Mouse (Mus musculus): ENCODE measurements around the gene Adamts8. TPM values are rescaled to one million over a fixed set of nuclear protein-coding genes. Genes with fewer than 3 reads are reported as not detected.

Adamts8 gene
- polyA plus RNA-seq, 1 experiment from 2014 or later: 8.8 TPM

GRCm38 (mm10) chr9:30910491-30910890 is 31.9 kb upstream of the Adamts8 start:
- Histone ChIP-seq H3K4me3 (ENCODE audit: low read depth, low read length) (no peak overlapping the region), H3K27me3 (ENCODE audit: control insufficient read depth, insufficient read depth, low read length) (no peaks in the 10 kb centered on the region), H3K9ac (ENCODE audit: low read length) (no peak overlapping the region), H3K9me3 (ENCODE audit: control insufficient read depth, low read length) (no peaks in the 10 kb centered on the region), H3K4me2 (replicated peaks; ENCODE audit: low read depth) (no peak overlapping the region), H3K27ac (replicated peaks) (no peak overlapping the region), H3K4me1 (replicated peaks; ENCODE audit: control insufficient read depth, insufficient read depth) (no peaks in the 10 kb centered on the region; the same call in 1 of the 2 replicates), H3K36me3 (ENCODE audit: control insufficient read depth, insufficient read depth, low read length) (no peaks in the 10 kb centered on the region)
- ATAC-seq (ENCODE audit: low FRiP score, low TSS enrichment) (no peak), DNase-seq (ENCODE audit: low spot score) (no peak)
- 88% methylated on average over 5 of the region's 5 CpGs for WGBS
- TF ChIP-seq EP300 (optimal IDR thresholded peaks at IDR 0.05) (no peak), CTCF (IDR thresholded peaks at IDR 0.05; ENCODE audit: low read depth) (no peak)

- no peak overlapping the region for H3K9ac ChIP-seq (ENCODE audit: low read length)
- WGBS: 43% methylated on average over 3 of the region's 3 CpGs
- no peaks in the 10 kb centered on the region for H3K36me3 ChIP-seq (ENCODE audit: control insufficient read depth, insufficient read depth, low read length)
- ATAC-seq (ENCODE audit: low FRiP score, low TSS enrichment) (no peak), DNase-seq (ENCODE audit: low spot score) (no peak)
- no peaks in the 10 kb centered on the region for H3K27me3 ChIP-seq (ENCODE audit: control insufficient read depth, insufficient read depth, low read length)
- no peak for TF ChIP-seq EP300 (optimal IDR thresholded peaks at IDR 0.05)
- TF ChIP-seq CTCF (IDR thresholded peaks at IDR 0.05; ENCODE audit: low read depth): no peak
- no peaks in the 10 kb centered on the region; the same call in 1 of the 2 replicates for H3K4me1 ChIP-seq (replicated peaks; ENCODE audit: control insufficient read depth, insufficient read depth)
- H3K9me3 ChIP-seq (ENCODE audit: control insufficient read depth, low read length): no peaks in the 10 kb centered on the region
- no peak overlapping the region for H3K4me2 ChIP-seq (replicated peaks; ENCODE audit: low read depth)
- no peak overlapping the region for H3K4me3 ChIP-seq (ENCODE audit: low read depth, low read length)
- H3K27ac ChIP-seq (replicated peaks): no peak overlapping the region
Measured at GRCm38 (mm10) chr9:30912161-30912560, 30.2 kb upstream of the Adamts8 start.

GRCm38 (mm10) chr9:30913429-30913828 is 28.9 kb upstream of the Adamts8 start:
- TF ChIP-seq CTCF (IDR thresholded peaks at IDR 0.05; ENCODE audit: low read depth) (no peak), EP300 (optimal IDR thresholded peaks at IDR 0.05) (no peak)
- Histone ChIP-seq H3K4me2 (replicated peaks; ENCODE audit: low read depth) (no peak overlapping the region), H3K4me1 (replicated peaks; ENCODE audit: control insufficient read depth, insufficient read depth) (no peaks in the 10 kb centered on the region; the same call in 1 of the 2 replicates), H3K36me3 (ENCODE audit: control insufficient read depth, insufficient read depth, low read length) (no peaks in the 10 kb centered on the region), H3K9ac (ENCODE audit: low read length) (no peak overlapping the region), H3K27me3 (ENCODE audit: control insufficient read depth, insufficient read depth, low read length) (no peaks in the 10 kb centered on the region), H3K4me3 (ENCODE audit: low read depth, low read length) (no peak overlapping the region), H3K27ac (replicated peaks) (no peak overlapping the region), H3K9me3 (ENCODE audit: control insufficient read depth, low read length) (no peaks in the 10 kb centered on the region)
- DNase-seq (ENCODE audit: low spot score) (no peak), ATAC-seq (ENCODE audit: low FRiP score, low TSS enrichment) (no peak)
- 61% methylated on average over 3 of the region's 3 CpGs for WGBS

GRCm38 (mm10) chr9:30914241-30914640 is 28.1 kb upstream of the Adamts8 start:
- Histone ChIP-seq H3K4me2 (replicated peaks; ENCODE audit: low read depth) (no peak overlapping the region), H3K4me3 (ENCODE audit: low read depth, low read length) (no peak overlapping the region), H3K9ac (ENCODE audit: low read length) (no peak overlapping the region), H3K27me3 (ENCODE audit: control insufficient read depth, insufficient read depth, low read length) (no peaks in the 10 kb centered on the region), H3K36me3 (ENCODE audit: control insufficient read depth, insufficient read depth, low read length) (no peaks in the 10 kb centered on the region), H3K9me3 (ENCODE audit: control insufficient read depth, low read length) (no peaks in the 10 kb centered on the region), H3K27ac (replicated peaks) (no peak overlapping the region), H3K4me1 (replicated peaks; ENCODE audit: control insufficient read depth, insufficient read depth) (peaks cover 2% of the 10 kb centered on the region; the same call in 1 of the 2 replicates)
- ATAC-seq (ENCODE audit: low FRiP score, low TSS enrichment) (no peak), DNase-seq (ENCODE audit: low spot score) (no peak)
- 54% methylated on average over 2 of the region's 2 CpGs for WGBS
- no peak for TF ChIP-seq CTCF (IDR thresholded peaks at IDR 0.05; ENCODE audit: low read depth)
- no peak for TF ChIP-seq EP300 (optimal IDR thresholded peaks at IDR 0.05)

GRCm38 (mm10) chr9:30916266-30916968 is 25.9 kb upstream of the Adamts8 start:
- Histone ChIP-seq H3K4me1 (replicated peaks; ENCODE audit: control insufficient read depth, insufficient read depth) (peaks cover 2% of the 10 kb centered on the region), H3K27me3 (ENCODE audit: control insufficient read depth, insufficient read depth, low read length) (no peaks in the 10 kb centered on the region), H3K4me3 (ENCODE audit: low read depth, low read length) (no peak overlapping the region), H3K36me3 (ENCODE audit: control insufficient read depth, insufficient read depth, low read length) (no peaks in the 10 kb centered on the region), H3K9me3 (ENCODE audit: control insufficient read depth, low read length) (no peaks in the 10 kb centered on the region), H3K4me2 (replicated peaks; ENCODE audit: low read depth) (no peak overlapping the region), H3K9ac (ENCODE audit: low read length) (no peak overlapping the region), H3K27ac (replicated peaks) (no peak overlapping the region)
- DNase-seq (ENCODE audit: low spot score): no peak
- no peak for ATAC-seq (ENCODE audit: low FRiP score, low TSS enrichment)
- no peak for TF ChIP-seq EP300 (optimal IDR thresholded peaks at IDR 0.05)
- TF ChIP-seq CTCF (IDR thresholded peaks at IDR 0.05; ENCODE audit: low read depth): no peak
- WGBS: 55% methylated on average over 6 of the region's 6 CpGs
